Mouse (Mus musculus) gonadal fat pad, adult 2 months (tissue): ENCODE data around the gene Pogz. TPM values are rescaled to one million over a fixed set of nuclear protein-coding genes. Genes with fewer than 3 reads are reported as not detected.
"Not testable (repeated sequence)": the region's sequence is repeated elsewhere in the genome, so short reads cannot be mapped to it uniquely, and the experiment has no call there.

ENCODE experiments used
- DNase-seq: peaks from one replicate; pipeline ENCODE4 v3.0.0-alpha.2; 2012; ENCODE audit warnings: low read depth
- polyA plus RNA-seq: library from polyadenylated mRNA; depleted of rRNA; stranded (reverse); fragments of >200 nt; gene quantifications from 2 replicates; pipeline ENCODE4 v1.2.3, GENCODE M21; 2012; rRNA removed

The Pogz gene
- polyA plus RNA-seq, 1 experiment = 16.2 TPM

GRCm38 (mm10) chr3:94915903-94916741, 78.8 kb downstream of the Pogz start:
- DNase-seq = no peak

GRCm38 (mm10) chr3:94917816-94918361, 80.5 kb downstream of the Pogz start:
- DNase-seq = no peak

- DNase-seq = no peak
Measured at GRCm38 (mm10) chr3:94918845-94919244, 81.5 kb downstream of the Pogz start.

- no peak for DNase-seq
Measured at GRCm38 (mm10) chr3:94921104-94921503, 83.7 kb downstream of the Pogz start.

GRCm38 (mm10) chr3:94922333-94922732, 85.0 kb downstream of the Pogz start:
- DNase-seq = peak; percentile 66

- DNase-seq = no peak
Measured at GRCm38 (mm10) chr3:94924688-94925087, 87.3 kb downstream of the Pogz start.

- DNase-seq = not testable (repeated sequence)
Measured at GRCm38 (mm10) chr3:94926301-94926736, 89.0 kb downstream of the Pogz start.

GRCm38 (mm10) chr3:94928979-94929378, 91.6 kb downstream of the Pogz start:
- not testable (repeated sequence) for DNase-seq

- not testable (repeated sequence) for DNase-seq
Measured at GRCm38 (mm10) chr3:94930386-94931266, 93.3 kb downstream of the Pogz start.

GRCm38 (mm10) chr3:94931427-94932082, 94.2 kb downstream of the Pogz start:
- DNase-seq = not testable (repeated sequence)

Other genes starting within 250 kb of the Pogz start
- gene Gm10972, start 194.5 kb upstream of the Pogz start, polyA plus RNA-seq = not detected in 2 replicates
- gene Tuft1, start 178.7 kb upstream of the Pogz start, polyA plus RNA-seq = 10.5 and 10.7 TPM in 2 replicates
- 6.3 and 6.4 TPM in 2 replicates for gene Selenbp2, start 144.0 kb upstream of the Pogz start, polyA plus RNA-seq
- gene Cgn, start 51.1 kb upstream of the Pogz start, polyA plus RNA-seq = 5.3 and 7.5 TPM in 2 replicates
- gene Psmb4, start 49.4 kb downstream of the Pogz start, polyA plus RNA-seq = 284 and 285 TPM in 2 replicates
- 130 and 163 TPM in 2 replicates for gene Selenbp1, start 95.5 kb downstream of the Pogz start, polyA plus RNA-seq
- 12.5 and 15.4 TPM in 2 replicates for gene Rfx5, start 116.5 kb downstream of the Pogz start, polyA plus RNA-seq
- 43.4 and 50.7 TPM in 2 replicates for gene Pi4kb, start 137.2 kb downstream of the Pogz start, polyA plus RNA-seq
- 24.9 and 28.0 TPM in 2 replicates for gene Zfp687, start 177.9 kb downstream of the Pogz start, polyA plus RNA-seq
- gene Psmd4, start 205.0 kb downstream of the Pogz start, polyA plus RNA-seq = 182 and 227 TPM in 2 replicates